Mouse (Mus musculus) urinary bladder, postnatal 4 days (tissue): ENCODE measurements around the gene Dnase2b.

Experiments used
- DNase-seq, 2 experiments: peaks; one replicate each; pipeline ENCODE4 v3.0.0; 2021 to 2022; ENCODE audit warnings: low spot score in 2 of 2

The Dnase2b gene

GRCm38 (mm10) chr3:146615496-146615895, at the start of gene Dnase2b:
TSS of gene Dnase2b (minus strand) at chr3:146615596.
- DNase-seq: no peak

GRCm38 (mm10) chr3:146661907-146662306, 46.5 kb upstream of the Dnase2b start:
- no peak for DNase-seq

GRCm38 (mm10) chr3:146661001-146661400, 45.6 kb upstream of the Dnase2b start:
- peak in 1 of 2 experiments; percentile 14 for DNase-seq

GRCm38 (mm10) chr3:146659321-146659720, 43.9 kb upstream of the Dnase2b start:
- no peak for DNase-seq

GRCm38 (mm10) chr3:146658061-146658639, 42.8 kb upstream of the Dnase2b start:
- peak in 1 of 2 experiments; percentile 5 for DNase-seq

GRCm38 (mm10) chr3:146657433-146657832, 42.0 kb upstream of the Dnase2b start:
- DNase-seq: peak in 1 of 2 experiments; percentile 44

- no peak for DNase-seq
Measured at GRCm38 (mm10) chr3:146655111-146655577, 39.7 kb upstream of the Dnase2b start.

- no peak for DNase-seq
Measured at GRCm38 (mm10) chr3:146653692-146654091, 38.3 kb upstream of the Dnase2b start.

- DNase-seq: no peak
Measured at GRCm38 (mm10) chr3:146652431-146652830, 37.0 kb upstream of the Dnase2b start.

GRCm38 (mm10) chr3:146651217-146651616, 35.8 kb upstream of the Dnase2b start, which contains the start of gene 4930503B20Rik:
TSS of gene 4930503B20Rik (minus strand) at chr3:146651317.
- DNase-seq: no peak

GRCm38 (mm10) chr3:146650716-146651115, 35.3 kb upstream of the Dnase2b start:
- DNase-seq: no peak

- DNase-seq: no peak
Measured at GRCm38 (mm10) chr3:146649311-146649894, 34.0 kb upstream of the Dnase2b start.

GRCm38 (mm10) chr3:146641818-146642427, 26.5 kb upstream of the Dnase2b start:
- DNase-seq: no peak

GRCm38 (mm10) chr3:146632506-146632905, 17.1 kb upstream of the Dnase2b start:
- no peak for DNase-seq

- DNase-seq: no peak
Measured at GRCm38 (mm10) chr3:146628227-146628982, 13.0 kb upstream of the Dnase2b start.

GRCm38 (mm10) chr3:146625766-146626165, 10.4 kb upstream of the Dnase2b start:
- no peak for DNase-seq

- no peak for DNase-seq
Measured at GRCm38 (mm10) chr3:146621966-146622365, 6.6 kb upstream of the Dnase2b start.

GRCm38 (mm10) chr3:146620555-146621249, 5.3 kb upstream of the Dnase2b start:
- no peak for DNase-seq

GRCm38 (mm10) chr3:146620101-146620500, 4.7 kb upstream of the Dnase2b start:
- DNase-seq: no peak

GRCm38 (mm10) chr3:146618357-146618756, 3.0 kb upstream of the Dnase2b start:
- DNase-seq: no peak

- DNase-seq: no peak
Measured at GRCm38 (mm10) chr3:146617946-146618345, 2.5 kb upstream of the Dnase2b start.
